Mouse (Mus musculus) cerebellum, postnatal 4 days (tissue): Measurements from ENCODE around the gene Gpr1.

Experiments
- DNase-seq, 2 experiments: peaks; one replicate each; pipeline ENCODE4 v3.0.0; 2022; ENCODE audit warnings: low spot score in 2 of 2, mixed read lengths in 1 of 2

Gene Gpr1

DNA sequence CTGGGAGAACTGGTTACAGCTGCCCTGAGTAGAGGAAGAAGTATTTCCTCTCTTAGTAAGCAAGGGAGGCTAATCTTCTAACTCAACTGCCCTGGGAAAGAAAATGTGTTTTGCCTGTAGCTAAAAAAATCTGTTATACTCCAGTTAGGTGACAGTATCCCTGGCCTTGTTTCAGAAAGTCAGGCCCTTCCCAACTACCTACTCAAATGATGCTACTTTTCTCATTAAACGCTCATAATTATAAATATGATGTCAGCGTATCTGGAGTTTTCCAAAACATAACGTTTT, at the start of gene Gpr1:
TSS of gene Gpr1 (minus strand) at position 273 of the 288 bp plus-strand sequence.
- DNase-seq = no peak

- no peak for DNase-seq
Measured at GRCm38 (mm10) chr1:63263671-63264070, 49.3 kb upstream of the Gpr1 start.

GRCm38 (mm10) chr1:63261041-63261590, 46.8 kb upstream of the Gpr1 start:
- no peak for DNase-seq

GRCm38 (mm10) chr1:63260742-63261033, 46.3 kb upstream of the Gpr1 start:
- DNase-seq = no peak

GRCm38 (mm10) chr1:63259916-63260741, 45.8 kb upstream of the Gpr1 start:
- no peak for DNase-seq

GRCm38 (mm10) chr1:63259271-63259830, 45.0 kb upstream of the Gpr1 start:
- no peak for DNase-seq

- no peak for DNase-seq
Measured at GRCm38 (mm10) chr1:63258501-63258900, 44.2 kb upstream of the Gpr1 start.

DNA sequence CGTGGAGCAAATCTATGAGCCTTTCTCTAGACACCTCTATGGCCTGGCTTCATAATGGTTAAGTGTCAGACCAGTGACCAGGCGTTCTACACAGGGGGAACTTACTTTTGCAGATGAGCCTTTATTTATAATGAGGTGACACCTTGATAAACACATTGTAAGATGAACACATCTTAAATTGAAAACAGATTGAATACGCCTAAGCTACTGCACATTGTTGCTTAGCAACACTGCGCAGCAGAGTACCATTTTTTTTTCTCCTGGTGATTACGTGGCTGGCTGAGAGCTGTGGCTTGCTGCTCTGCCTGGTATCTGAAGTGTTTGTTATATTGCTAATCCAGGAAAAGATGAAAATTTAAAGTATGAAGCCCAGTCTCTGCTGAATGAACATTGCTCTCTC, 41.7 kb upstream of the Gpr1 start:
- DNase-seq = no peak

- no peak for DNase-seq
Measured at GRCm38 (mm10) chr1:63255101-63255500, 40.8 kb upstream of the Gpr1 start.

GRCm38 (mm10) chr1:63253291-63253690, 38.9 kb upstream of the Gpr1 start:
- DNase-seq = no peak

- DNase-seq = no peak
Measured at GRCm38 (mm10) chr1:63252351-63253209, 38.2 kb upstream of the Gpr1 start.

DNA sequence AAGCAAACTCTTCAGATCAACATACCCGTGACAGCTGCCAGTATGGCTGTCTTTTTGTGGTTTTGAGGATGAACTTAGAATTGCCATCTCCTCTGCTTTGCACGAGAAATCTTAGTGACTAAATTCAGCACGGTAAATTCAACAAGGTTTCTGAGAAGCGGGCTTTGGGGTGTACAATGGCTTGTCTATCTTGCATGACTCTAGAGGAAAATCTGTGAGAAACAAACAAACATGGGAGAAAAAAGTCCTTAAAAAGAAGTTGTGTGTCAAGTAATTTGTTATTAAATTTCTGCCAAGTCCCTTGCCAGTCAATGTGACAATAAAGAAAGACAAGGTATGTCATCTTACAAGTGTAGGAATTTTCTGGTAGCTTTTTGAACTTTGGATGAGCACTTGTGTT, 34.9 kb upstream of the Gpr1 start:
- DNase-seq = no peak

GRCm38 (mm10) chr1:63248360-63248851, 34.1 kb upstream of the Gpr1 start:
- DNase-seq = no peak

DNA sequence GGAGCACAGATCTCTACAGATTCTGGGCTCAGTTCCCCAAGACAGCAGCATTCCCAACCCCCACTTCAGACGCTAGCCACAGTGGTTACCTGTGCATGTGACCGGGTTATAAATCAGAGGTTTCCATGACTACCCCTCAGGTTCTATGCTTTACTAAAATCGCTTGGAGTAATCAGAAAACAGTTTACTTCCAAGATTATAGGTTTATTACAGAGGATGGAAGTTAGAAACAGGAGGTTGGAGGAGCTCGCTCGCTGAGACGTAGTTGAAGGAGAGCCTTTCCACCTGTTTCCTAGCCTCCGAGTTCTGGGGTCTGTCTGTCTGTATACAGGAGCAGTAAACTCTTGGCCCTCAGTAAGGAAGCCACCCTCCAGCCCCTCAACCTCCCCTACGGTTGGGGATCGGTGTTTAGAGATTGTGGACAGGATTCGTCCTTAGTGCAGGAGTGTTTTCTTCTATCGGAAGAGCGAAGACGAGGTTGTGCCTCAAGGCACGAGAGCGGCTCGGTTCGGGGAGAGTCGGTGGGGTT, 33.6 kb upstream of the Gpr1 start:
- DNase-seq = no peak

GRCm38 (mm10) chr1:63246862-63247521, 32.6 kb upstream of the Gpr1 start:
- DNase-seq = no peak

DNA sequence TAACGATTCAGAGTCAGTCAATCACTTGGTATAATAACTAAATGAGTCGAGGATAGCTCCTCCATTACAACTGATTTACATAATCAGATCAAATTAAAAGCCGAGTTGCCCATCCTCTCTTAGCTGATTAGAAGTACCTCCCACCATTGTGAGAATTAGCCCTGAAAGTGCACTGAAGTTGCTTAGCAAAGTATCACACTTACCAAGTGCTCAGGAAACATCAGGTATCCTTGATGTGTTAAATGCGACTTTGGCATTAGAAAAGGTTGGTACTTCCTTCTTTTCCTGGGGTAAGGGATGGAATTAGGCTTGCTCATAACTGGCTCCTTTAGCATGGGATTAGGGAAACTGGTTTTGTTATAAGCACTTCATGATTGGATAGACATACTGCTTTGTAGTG, 29.5 kb upstream of the Gpr1 start:
- DNase-seq = no peak

- no peak for DNase-seq
Measured at GRCm38 (mm10) chr1:63239751-63240150, 25.4 kb upstream of the Gpr1 start.

GRCm38 (mm10) chr1:63239305-63239704, 25.0 kb upstream of the Gpr1 start:
- DNase-seq = no peak

GRCm38 (mm10) chr1:63237371-63237770, 23.0 kb upstream of the Gpr1 start:
- no peak for DNase-seq

DNA sequence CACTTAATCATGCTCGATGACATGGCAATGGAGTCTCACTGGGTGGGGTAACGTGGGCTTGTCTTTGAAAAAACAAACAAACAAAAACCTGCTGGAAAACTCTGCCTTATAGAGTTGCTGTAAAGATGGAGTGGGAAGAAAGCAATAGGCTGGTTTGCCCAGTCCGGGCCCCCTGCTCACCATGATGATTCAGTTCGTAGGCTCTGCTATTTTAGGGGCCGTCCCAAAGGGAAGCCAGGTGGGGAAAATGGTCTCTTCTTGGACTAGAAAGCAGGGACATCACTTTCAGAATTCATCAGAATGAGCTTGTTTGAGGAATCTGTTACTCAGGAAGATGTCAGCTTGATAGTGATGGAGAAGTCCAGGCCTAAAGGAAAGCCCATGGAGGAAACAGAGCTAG, 12.9 kb upstream of the Gpr1 start:
- DNase-seq = no peak

GRCm38 (mm10) chr1:63225890-63226289, 11.5 kb upstream of the Gpr1 start:
- no peak for DNase-seq

DNA sequence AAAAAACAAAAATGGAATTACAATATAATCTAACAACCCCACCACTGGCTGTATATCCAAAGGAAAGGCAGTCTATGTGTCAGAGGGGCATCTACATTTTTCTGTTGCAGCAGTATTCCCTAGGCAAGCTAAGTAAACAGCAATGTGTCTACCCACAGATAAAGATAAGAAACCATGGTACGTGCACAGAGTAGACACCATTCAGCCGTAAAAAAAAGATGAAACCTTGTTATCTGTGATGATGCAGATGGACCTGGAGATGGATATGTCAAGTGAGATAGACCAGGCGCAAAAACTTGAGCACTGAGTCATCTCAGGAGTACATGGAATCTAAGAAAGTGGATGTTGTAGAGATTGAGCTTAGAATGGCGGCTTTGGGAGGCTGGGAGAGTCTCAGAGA, 10.7 kb upstream of the Gpr1 start:
- DNase-seq = no peak
